Mouse (Mus musculus) midbrain, embryonic 16.5 days (tissue): ENCODE results near the gene Wdr48. TPM values are rescaled to one million over a fixed set of nuclear protein-coding genes. Genes with fewer than 3 reads are reported as not detected.

Experiments
- ATAC-seq: fragments of 200-750 bp; cut with Nextera tagmentation; 2 replicates; pipeline ENCODE4 v1.8.0; 2017; ENCODE audit warnings: moderate TSS enrichment
- H3K27ac ChIP-seq: fragments of 300-500 bp; sonication (generic); 2 replicates; pipeline ENCODE4 v1.5.1; 2014; ENCODE audit warnings: mild to moderate bottlenecking, low read length, mixed read lengths
- H3K27me3 ChIP-seq: fragments of 300-500 bp; sonication (generic); 2 replicates; pipeline ENCODE4 v1.6.1; 2014; ENCODE audit warnings: low read depth, low read length, mixed read lengths; ENCODE audit not compliant: control insufficient read depth, insufficient read depth
- H3K36me3 ChIP-seq: fragments of 300-500 bp; sonication (generic); 2 replicates; pipeline ENCODE4 v1.6.1; 2014; ENCODE audit warnings: mild to moderate bottlenecking, low read length, moderate library complexity, mixed read lengths; ENCODE audit not compliant: control insufficient read depth, insufficient read depth
- H3K4me1 ChIP-seq: fragments of 300-500 bp; sonication (generic); 2 replicates; pipeline ENCODE4 v1.6.1; 2014; ENCODE audit warnings: mild to moderate bottlenecking, low read length, mixed read lengths; ENCODE audit not compliant: control insufficient read depth, insufficient read depth
- H3K4me2 ChIP-seq: fragments of 300-500 bp; sonication (generic); 2 replicates; pipeline ENCODE4 v1.6.1; 2014; ENCODE audit warnings: mild to moderate bottlenecking, low read length, mixed read lengths
- H3K4me3 ChIP-seq: fragments of 300-500 bp; sonication (generic); 2 replicates; pipeline ENCODE4 v1.5.1; 2014; ENCODE audit warnings: low read depth, mild to moderate bottlenecking, low read length, moderate library complexity, mixed read lengths
- H3K9ac ChIP-seq: fragments of 300-500 bp; sonication (generic); 2 replicates; pipeline ENCODE4 v1.6.1; 2014; ENCODE audit warnings: low read depth, low read length, mixed read lengths
- H3K9me3 ChIP-seq: fragments of 300-500 bp; sonication (generic); replicated peaks from 2 replicates; pipeline ENCODE4 v1.6.1; 2014; ENCODE audit warnings: mild to moderate bottlenecking, low read length, mixed read lengths; ENCODE audit not compliant: control insufficient read depth, poor library complexity, severe bottlenecking
- WGBS: fragments of 180-500 bp; shearing (Covaris S2); extraction: QIAGEN DNeasy Blood & Tissue Kit; methylation state at CpG from one replicate; pipeline ENCODE4 v1.1.7; 2014; 5-methylcytosine and 5-hydroxymethylcytosine counted together
- polyA plus RNA-seq: library from polyadenylated mRNA; unstranded; fragments of >200 nt; fragmentation: Nextera tagmentation; extraction: Ambion mirVana; gene quantifications from 2 replicates; pipeline ENCODE4 v1.2.1, GENCODE M21; 2015

The Wdr48 gene
- polyA plus RNA-seq, 1 experiment from 2014 or later = 68.2 TPM

DNA sequence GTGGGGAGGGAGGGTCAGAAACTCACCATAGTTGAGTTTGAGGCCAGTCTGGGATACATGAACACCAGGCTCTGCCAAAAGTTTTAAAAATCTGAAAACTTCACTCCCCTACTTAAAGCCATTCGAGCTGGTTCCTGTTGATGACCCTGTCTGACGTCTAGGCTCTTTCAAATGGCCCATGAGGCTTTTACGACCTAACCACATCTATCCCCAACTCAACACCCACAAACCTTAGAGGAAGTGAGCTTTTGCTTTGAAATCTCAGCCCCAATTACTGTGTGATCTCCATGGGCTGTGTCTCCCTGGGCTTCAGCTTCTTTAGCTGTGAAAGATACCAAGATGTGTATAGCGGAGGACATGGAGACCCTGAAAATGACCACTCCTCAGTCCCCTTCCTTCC, 43.8 kb downstream of the Wdr48 start:
- peaks cover 11% of the 10 kb centered on the region for H3K4me1 ChIP-seq
- H3K9me3 ChIP-seq = no peaks in the 10 kb centered on the region
- H3K4me2 ChIP-seq = no peak overlapping the region
- H3K27ac ChIP-seq = no peak overlapping the region
- ATAC-seq = no peak
- WGBS = 83% methylated on average over 4 of the region's 4 CpGs
- no peak overlapping the region for H3K9ac ChIP-seq
- H3K36me3 ChIP-seq = no peaks in the 10 kb centered on the region
- no peak overlapping the region for H3K4me3 ChIP-seq
- no peaks in the 10 kb centered on the region for H3K27me3 ChIP-seq

DNA sequence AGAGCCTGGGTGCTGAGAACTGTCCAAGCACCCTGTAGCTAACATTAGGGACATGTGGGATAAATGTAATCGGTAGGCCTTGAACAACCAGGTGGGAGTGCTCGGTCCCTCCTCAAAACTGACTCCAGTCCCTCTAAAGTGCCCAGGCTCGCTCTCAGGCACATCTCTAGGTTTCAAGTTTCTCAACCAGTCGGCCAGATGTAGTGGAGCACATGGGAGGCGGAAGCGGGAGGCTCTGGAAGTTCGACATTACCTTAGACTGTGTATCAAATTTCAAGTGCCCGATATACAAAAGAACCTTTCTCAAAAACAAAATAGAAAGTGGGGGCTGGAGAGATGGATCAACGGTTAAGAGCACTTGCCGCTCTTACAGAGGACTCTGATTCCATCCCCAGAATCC, 45.0 kb downstream of the Wdr48 start:
- Histone ChIP-seq H3K4me1 (peaks cover 11% of the 10 kb centered on the region), H3K27ac (no peak overlapping the region), H3K4me2 (no peak overlapping the region), H3K9ac (no peak overlapping the region), H3K4me3 (no peak overlapping the region), H3K9me3 (no peaks in the 10 kb centered on the region), H3K36me3 (no peaks in the 10 kb centered on the region), H3K27me3 (no peaks in the 10 kb centered on the region)
- no peak for ATAC-seq
- 76% methylated on average over 10 of the region's 10 CpGs for WGBS

DNA sequence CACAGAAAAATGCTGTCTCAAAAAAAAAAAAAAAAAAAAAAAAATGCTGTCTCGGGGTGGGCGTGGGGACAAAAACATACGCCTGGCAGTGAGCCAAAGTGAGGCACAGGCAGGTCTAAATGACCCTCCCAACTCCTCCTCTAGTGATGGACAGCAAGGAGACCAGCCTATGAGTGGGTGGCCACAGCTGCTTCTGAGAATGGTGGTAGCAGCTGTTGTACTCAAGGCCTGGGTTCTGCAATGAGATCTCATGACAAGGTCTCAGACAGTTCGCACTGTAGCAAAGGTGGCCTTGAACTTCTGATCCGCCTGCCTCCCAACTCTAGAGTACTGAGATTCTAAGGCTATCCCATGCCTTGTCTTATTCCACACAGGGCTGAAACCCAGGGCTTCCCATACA, 46.7 kb downstream of the Wdr48 start:
- ATAC-seq = no peak
- Histone ChIP-seq H3K9ac (no peak overlapping the region), H3K27ac (no peak overlapping the region), H3K36me3 (no peaks in the 10 kb centered on the region), H3K4me1 (peaks cover 6% of the 10 kb centered on the region), H3K4me3 (no peak overlapping the region), H3K4me2 (no peak overlapping the region), H3K27me3 (no peaks in the 10 kb centered on the region), H3K9me3 (no peaks in the 10 kb centered on the region)
- WGBS = 86% methylated on average over 5 of the region's 5 CpGs

DNA sequence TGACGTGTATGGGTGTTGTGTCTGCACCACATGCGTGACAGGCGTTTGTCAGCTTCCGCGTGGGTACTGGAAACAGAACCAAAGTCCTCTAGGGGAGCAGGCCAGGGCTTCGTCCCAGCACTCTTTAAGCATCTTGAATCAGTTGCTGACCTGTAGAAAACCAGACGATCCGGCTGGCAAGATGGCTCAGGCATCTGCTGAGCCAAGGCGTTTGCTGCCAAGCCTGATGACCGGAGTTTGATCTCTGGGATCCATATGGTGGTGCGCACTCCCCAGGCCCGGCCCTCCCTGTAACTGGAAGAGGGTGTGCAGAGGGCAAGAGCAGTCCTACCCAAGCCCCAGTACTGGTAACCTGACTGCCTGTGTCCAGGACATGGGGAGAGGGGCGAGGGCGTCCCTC, 47.2 kb downstream of the Wdr48 start:
- 87% methylated on average over 14 of the region's 14 CpGs for WGBS

DNA sequence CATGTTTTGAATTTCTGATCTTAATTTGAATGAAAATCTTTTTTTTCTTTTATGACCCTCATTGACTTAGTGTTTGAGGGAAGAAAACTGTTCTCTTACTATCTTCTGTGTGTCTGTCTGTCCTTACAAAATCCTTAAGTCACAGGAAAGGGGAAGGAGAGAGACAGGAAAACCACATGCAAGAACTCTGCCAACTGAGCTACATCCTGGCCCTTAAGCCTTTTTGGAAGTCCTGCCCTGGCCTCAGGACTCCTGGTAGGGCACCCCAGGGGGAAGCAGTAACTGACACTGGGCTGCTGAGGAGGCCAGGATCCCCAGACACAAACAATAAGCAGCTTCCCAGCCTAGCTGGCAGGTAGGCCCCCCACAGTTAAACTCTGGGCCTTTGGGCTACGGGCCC, 48.6 kb downstream of the Wdr48 start:
- Histone ChIP-seq H3K27me3 (no peaks in the 10 kb centered on the region), H3K36me3 (no peaks in the 10 kb centered on the region), H3K9ac (no peak overlapping the region), H3K4me1 (no peaks in the 10 kb centered on the region), H3K9me3 (no peaks in the 10 kb centered on the region), H3K4me3 (no peak overlapping the region), H3K27ac (no peak overlapping the region), H3K4me2 (no peak overlapping the region)
- WGBS = 61% methylated on average over 1 of the region's 1 CpGs
- no peak for ATAC-seq

More for the DNA sequence above, 47.2 kb downstream of the Wdr48 start:
- ATAC-seq = no peak
- no peak overlapping the region for H3K4me2 ChIP-seq
- no peak overlapping the region for H3K4me3 ChIP-seq
- no peak overlapping the region for H3K27ac ChIP-seq
- H3K9ac ChIP-seq = no peak overlapping the region
- no peaks in the 10 kb centered on the region for H3K9me3 ChIP-seq
- no peaks in the 10 kb centered on the region for H3K36me3 ChIP-seq
- H3K27me3 ChIP-seq = no peaks in the 10 kb centered on the region
- H3K4me1 ChIP-seq = peaks cover 3% of the 10 kb centered on the region

DNA sequence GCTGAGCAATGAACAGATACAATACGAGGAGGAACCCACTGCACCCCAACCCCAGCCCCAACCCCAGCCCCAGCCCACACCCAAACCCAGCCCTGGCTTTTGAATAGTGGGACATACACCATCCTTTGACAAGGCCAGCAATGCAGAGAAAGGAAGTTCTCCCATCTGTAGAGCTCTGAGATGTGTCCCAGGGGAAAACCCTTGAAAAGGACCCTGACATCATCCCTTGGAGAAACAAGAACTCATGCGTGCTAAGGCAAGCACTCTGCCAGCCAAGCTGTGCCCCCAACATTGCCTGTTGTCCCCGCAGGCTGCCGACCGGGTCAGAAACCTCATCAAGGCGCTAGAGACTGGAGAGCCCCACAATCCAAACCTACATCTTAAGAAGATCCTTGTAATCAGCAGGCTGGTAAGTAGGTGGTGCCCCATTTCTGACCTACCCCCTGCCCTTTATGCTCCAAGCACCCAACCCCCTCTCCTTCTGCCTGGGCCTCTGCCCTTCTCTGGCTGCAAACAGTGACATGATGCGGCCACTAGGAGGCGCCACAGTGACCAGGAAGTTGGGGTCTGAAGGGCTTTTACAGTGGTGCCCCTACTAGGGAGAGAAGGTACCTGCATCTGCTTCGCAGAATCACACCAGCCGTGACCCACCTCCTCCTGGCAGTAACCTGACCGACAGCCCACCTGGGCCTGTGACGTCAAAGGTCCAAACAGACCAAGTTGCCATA, 50.7 kb downstream of the Wdr48 start:
- no peaks in the 10 kb centered on the region for H3K27me3 ChIP-seq
- WGBS = 61% methylated on average over 12 of the region's 12 CpGs

DNA sequence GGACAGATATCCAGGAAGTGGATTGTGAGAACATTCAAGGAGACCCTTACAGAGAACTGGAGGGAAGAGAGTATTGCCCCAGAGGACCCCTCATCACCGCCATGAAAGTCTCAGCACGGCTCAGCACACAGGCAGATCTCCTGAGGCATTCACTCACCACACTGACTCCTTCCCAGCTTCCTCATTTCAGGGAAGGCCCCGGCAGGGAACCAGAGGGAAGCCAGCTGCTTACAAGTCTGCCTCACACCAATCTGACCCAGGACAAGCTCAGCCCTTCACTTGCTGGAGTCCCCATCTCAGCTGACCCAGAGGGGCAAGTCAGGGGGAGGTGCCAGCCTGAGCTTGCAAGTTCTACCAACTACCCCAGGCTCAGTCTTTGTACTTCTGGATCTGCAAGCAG, 54.1 kb downstream of the Wdr48 start:
- H3K4me2 ChIP-seq = no peak overlapping the region
- H3K4me3 ChIP-seq = no peak overlapping the region
- 63% methylated on average over 3 of the region's 3 CpGs for WGBS
- H3K27ac ChIP-seq = no peak overlapping the region
- no peak overlapping the region for H3K9ac ChIP-seq
- no peaks in the 10 kb centered on the region for H3K4me1 ChIP-seq
- no peaks in the 10 kb centered on the region for H3K27me3 ChIP-seq
- H3K36me3 ChIP-seq = no peaks in the 10 kb centered on the region
- H3K9me3 ChIP-seq = no peaks in the 10 kb centered on the region
- no peak for ATAC-seq

More for the DNA sequence above, 50.7 kb downstream of the Wdr48 start:
- Histone ChIP-seq H3K9me3 (no peaks in the 10 kb centered on the region), H3K9ac (no peak overlapping the region), H3K36me3 (no peaks in the 10 kb centered on the region), H3K4me3 (no peak overlapping the region), H3K4me1 (no peaks in the 10 kb centered on the region), H3K4me2 (no peak overlapping the region), H3K27ac (no peak overlapping the region)
- no peak for ATAC-seq

DNA sequence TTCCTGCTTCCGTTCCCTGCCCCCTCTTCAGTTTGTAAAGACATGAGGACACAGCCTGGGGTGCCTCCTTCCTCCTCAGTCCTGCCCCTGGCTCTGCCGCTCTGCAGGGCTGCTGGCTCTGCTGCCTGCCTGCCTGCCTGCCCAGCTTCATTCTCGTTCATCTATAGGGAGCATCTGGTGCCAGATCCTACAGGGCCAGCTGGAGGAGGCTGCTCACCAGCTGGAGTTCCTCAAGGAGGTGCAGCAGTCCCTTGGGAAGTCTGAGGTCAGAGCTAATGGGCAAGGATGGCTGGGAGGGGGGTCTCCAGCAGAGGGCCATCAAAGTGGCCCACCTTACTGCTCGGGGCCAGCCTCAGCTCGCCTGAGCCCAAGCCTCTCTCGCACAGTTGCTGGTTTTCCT, 55.8 kb downstream of the Wdr48 start:
- 44% methylated on average over 6 of the region's 6 CpGs for WGBS
- no peak overlapping the region for H3K4me2 ChIP-seq
- no peak for ATAC-seq

DNA sequence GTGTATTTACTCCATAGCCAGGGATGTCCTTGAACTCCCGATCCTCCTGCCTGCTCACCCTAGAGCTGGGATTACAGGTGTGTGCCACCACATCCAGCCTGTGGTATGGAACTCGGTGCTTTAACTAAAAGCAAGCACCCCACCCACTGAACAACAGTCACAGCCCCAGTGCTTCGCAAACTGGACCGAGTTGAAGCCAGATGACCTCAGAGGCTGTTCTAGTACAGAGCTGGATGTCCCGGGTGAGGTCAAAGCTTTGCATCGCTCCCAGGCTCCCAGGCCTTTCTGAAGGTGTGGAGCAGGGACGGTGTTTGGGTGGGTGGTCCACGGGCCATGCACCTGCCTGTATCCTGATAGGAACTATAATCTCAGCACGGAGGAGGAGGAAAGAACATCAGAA, 56.7 kb downstream of the Wdr48 start:
- Histone ChIP-seq H3K4me1 (no peaks in the 10 kb centered on the region), H3K27me3 (no peaks in the 10 kb centered on the region)
- WGBS = 84% methylated on average over 9 of the region's 9 CpGs

More for the DNA sequence above, 55.8 kb downstream of the Wdr48 start:
- H3K4me3 ChIP-seq = no peak overlapping the region
- H3K4me1 ChIP-seq = no peaks in the 10 kb centered on the region
- H3K9ac ChIP-seq = no peak overlapping the region
- H3K27me3 ChIP-seq = no peaks in the 10 kb centered on the region
- H3K36me3 ChIP-seq = no peaks in the 10 kb centered on the region
- no peaks in the 10 kb centered on the region for H3K9me3 ChIP-seq
- no peak overlapping the region for H3K27ac ChIP-seq

More for the DNA sequence above, 56.7 kb downstream of the Wdr48 start:
- H3K9ac ChIP-seq = no peak overlapping the region
- no peak overlapping the region for H3K27ac ChIP-seq
- H3K4me2 ChIP-seq = no peak overlapping the region
- ATAC-seq = no peak
- no peaks in the 10 kb centered on the region for H3K9me3 ChIP-seq
- no peak overlapping the region for H3K4me3 ChIP-seq
- H3K36me3 ChIP-seq = no peaks in the 10 kb centered on the region
